Mouse (Mus musculus) brain, embryonic 18.5 days (tissue): ENCODE measurements around the gene B3gnt8.
"Not testable (repeated sequence)": the region's sequence is repeated elsewhere in the genome, so short reads cannot be mapped to it uniquely, and the experiment has no call there.

Source experiments
- DNase-seq: peaks from one replicate; pipeline ENCODE4 v3.0.0-alpha.2; 2012; ENCODE audit warnings: low read depth, low spot score

Gene B3gnt8

DNA sequence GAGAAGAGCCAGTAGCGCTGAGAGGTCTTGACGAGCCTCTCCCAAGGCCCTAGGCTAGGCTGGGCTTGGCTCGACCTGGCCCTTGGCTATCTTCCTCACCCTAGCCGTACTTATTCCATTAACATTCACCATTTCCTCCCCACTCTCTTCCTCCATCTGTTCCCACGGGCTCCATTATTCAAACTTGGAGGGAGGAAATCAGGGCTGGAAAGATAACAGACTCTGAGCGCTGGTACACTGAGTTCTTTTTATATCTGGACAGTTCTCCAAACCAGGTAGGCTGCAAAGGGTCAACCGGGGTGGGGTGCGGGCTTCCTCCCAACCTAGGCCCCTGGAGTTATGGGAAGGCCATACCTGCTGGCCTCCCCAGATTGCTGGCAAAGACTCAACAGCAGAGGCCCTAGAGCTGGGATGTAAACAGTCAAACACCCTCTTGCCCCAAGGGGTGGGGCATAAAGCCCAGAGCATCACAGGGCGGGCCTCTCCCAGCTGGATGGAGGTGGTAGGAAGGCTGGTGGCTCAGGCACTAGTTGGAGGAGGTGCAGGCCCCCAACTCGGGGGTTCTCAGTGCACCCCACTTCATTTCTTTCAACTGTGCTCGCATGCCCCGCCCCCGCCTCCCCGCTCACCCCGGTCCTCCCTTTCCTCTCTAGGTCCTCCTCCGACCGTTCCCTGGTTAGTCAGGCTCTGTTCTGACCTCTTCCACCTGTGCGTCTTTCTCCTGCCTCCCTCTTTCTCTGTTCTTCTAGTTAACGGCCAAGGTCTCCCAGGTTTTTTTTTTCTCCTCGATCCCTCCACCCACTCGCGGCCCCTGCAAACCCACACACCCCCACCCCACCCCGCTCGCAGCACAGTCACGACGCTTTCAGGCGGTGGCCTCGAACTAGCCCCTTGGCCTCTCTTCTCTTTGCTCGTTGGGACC, at the start of gene B3gnt8:
B3gnt8 (plus strand) TSS at position 146 of the 922 bp plus-strand sequence.
- no peak for DNase-seq

DNA sequence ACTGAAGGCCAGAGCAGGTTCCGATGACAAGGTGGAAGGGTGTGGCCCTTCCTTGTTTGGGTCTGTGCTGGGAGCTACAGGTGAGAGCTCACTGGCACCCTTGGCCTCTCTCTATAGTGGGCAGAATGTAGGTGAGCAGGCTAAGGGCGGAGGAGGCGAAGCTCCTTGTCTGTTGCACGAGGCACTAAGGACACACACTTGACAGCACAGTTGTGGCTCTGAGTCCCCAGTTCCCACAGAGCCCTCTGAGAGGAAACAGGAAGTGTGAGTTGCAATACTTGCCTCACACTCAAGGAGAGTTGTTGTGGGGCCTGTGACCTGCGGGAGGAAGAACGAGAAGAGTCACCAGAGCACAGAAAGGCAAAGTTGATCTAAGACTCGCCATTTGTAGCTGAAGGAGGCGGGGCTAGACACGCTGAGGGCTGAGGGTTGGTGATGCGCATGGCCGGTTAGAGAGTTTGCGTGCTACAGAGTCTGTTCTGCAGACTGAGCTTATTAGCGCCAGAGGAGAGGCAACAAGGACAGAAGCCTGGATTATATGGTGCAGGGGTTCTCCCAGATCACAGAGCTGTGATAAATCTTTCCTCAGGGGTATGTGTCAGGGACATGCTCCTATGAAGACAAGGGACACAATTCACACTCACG, 49.5 kb upstream of the B3gnt8 start:
- not testable (repeated sequence) for DNase-seq

DNA sequence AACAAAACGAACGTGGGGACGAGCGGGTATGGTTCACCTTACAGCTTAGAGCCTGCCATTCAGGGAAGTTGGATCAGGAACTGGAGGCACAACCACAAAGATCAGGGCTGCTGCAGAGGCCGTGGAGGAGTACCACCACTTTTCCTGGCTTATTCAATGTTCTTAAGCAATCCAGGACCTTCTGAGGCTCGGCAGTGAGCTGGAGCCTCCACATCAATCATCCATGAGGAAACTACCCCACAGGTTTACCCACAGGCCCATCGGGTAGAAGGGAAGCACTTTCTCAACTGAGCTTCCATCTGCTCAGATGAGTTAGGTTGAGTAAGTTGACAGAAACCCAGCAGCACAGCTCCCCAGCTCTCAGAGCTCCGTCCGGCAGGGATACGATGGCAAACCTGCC, 47.0 kb upstream of the B3gnt8 start:
- DNase-seq = no peak

DNA sequence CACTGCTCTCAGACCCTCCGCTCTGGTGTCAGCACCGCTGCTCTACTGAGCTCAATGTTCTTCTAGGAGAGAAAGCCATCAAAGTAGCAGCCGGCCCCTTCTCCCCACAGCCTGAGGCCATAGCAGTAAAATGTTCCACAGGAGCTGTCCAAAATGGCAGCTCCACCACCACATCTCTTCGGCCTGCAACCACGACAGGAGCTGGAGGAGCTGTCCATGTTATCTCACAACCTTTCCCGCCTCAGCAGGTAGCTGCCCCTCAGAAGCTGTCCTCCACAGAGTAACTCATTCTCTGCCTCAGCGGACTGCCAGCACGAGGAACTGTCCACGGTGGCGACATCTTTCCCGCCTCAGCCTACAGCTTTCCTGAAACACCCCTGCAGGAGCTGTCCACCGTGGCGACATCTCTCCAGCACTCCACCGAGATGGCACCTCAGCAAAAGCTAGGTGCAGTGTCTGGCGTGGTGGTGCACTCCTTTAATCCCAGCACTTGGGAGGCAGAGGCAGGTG, 44.1 kb upstream of the B3gnt8 start:
- DNase-seq = no peak

DNA sequence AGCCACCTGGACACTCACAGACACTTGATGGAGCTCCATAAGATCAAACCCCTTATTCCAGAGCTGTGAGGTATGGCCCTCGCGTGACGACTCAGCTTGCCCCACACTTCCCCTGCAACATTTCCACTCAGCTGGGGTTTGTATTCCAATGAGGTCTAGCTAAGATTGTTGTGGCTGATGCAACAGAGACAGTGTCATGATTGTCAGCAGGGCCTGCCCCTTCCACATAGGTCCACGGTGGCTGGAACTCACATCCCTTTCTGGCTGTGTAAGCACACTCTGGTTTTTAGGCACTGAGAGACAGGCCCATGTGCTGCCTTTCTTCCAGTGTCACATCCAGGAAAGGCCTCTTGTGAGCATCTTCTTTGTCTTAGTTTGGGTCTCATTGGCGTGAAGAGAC, 41.8 kb upstream of the B3gnt8 start:
- DNase-seq = no peak

DNA sequence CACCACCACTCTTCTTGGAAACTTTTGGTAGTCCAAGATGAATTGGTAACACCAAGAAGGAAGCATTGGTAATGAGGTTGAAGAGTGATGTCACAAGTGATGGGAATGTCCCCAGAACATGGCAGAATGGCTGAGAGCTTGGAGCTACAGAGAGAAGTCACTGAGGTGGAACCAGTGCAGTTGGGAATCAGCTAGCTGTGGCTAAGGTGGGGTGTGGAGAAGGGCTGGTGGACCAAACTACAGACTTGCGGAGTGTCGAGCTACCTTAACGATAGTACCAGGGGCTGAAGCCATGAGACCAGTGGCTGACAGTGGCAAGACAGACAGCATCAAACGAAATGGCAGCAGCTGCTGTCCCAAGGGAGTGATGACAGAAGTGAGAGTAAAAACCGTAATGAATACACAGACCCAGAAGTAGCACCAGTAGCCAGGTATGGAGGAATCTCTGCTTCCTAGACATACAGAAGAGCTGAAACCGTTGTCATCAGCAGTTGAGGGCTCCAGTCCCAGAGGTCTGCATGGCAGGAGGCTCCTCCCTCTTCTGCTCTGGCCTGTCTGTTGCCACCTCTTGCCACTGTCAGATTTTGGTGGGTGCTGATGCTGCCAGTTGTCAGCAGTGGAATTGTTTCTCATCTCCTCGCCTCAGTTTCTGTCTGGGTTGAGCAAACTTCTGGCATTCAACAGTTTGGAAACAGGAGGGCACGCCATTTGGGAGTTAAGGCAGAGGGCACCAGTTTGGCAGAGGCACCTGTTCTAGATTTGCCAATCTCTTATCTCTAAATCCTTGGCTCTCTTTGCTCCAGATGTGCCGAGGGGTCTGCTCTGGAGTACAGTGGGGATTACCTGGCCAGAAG, 40.9 kb upstream of the B3gnt8 start:
- no peak for DNase-seq

DNA sequence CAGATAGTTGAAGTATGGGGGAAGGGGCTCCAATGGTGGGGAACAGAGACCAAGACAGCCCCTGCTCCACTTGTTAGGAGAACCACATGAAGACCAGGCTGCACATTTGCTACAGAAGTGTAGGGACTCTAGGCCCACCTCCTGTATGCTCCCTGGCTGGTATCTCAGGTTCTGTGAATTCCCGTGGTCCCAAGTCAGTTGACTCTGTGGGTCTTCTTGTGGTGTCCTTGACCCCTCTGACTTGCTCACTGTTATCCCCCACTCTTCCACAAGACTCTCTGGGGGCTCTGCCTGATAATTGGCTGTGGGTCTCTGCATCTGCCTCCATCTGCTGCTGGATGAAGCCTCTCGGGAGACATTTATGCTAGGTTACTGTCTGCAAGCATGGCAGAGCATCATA, 35.2 kb upstream of the B3gnt8 start:
- no peak for DNase-seq

DNA sequence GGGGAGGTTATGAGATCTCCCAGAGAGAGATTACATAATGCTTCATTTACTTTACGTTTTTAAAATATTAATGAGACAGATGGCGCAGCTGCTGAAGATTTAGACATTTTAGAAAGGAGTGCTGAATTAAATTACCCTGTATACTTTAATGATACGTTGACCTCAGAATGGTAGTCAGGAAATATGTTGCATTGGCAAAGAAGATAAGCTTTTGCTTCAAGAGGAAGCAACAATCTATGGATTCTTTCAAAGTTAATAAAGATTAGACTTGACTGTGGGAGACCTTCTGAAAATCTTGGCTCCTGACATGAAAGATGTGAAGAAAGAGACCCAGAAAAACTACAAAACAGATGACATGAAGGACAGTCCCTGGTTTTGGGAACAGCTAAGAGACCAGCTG, 32.6 kb upstream of the B3gnt8 start:
- DNase-seq = no peak

DNA sequence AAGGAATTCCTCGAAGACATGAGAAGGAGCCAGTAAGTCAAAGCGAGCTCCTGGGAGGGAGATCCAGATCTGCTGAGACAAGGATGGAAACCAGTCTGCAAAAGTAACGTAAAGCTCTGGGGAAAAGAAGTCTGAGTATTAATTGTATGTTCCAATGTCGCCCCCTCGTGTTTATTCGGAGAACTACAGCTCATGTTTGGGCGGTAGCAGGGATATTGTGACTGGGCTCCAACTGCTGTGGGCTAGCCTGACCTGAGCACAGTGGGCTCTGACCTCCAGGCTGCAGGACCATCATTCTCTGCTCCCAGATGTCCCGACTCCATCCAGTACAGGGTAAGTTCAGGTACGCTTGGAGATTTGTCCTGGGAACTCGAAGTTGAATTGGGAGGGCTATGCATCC, 26.8 kb upstream of the B3gnt8 start:
- no peak for DNase-seq

DNA sequence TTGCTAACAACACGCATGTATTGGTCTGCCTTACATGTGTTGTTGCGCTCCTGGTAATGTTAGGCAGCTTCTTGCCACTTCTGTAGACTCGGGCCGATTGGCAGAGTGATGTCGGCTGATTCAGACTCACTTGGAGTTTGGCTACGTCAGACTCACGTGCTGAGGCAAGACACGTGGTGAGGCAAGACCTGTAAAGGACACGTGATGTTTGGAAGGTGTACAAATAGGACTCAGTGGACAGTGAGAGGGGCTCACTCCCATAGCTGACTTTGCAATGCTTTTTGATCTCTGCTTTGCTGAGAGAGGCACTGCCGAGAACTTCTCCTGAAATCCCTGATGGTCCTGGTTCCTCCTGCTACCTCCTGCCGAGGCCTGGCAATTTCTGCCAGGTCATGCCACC, 25.8 kb upstream of the B3gnt8 start:
- no peak for DNase-seq

DNA sequence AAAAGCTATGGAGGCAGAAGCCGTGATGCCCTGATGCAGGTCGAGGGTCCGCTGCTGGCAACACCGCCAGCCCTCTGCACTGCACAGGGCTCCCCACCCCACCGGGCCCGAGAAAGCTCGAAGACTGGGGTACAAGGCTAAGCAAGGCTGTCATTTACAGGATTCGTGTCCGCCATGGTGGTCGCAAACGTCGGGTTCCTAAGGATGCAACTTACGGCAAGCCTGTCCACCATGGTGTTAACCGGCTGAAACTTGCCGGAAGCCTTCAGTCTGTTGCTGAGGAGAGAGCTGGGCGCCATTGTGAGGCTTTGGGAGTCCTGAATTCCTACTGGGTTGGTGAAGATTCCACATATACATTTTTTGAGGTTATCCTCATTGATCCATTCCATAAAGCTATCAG, 25.1 kb upstream of the B3gnt8 start:
- DNase-seq = no peak

DNA sequence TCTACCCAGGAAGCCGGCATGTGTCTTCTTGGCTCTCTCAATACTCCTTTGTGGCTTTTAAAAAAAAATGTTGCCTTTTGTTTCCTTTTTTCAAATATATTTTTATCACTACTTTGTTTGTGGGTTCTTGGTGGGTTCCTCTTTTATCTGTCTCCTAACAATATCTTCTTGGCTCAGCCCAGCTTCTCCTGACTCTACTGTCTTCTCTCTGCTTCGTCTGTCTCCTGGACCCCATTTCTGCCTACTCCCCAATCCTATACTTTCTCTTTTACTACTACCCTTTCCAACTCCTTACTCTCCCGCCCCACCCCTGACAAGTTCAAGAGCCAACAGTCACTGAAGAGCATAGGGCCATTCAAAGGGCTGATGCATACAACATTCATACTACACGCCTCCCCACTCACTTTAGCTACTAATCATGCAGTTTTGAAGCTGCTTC, 19.8 kb upstream of the B3gnt8 start:
- no peak for DNase-seq

DNA sequence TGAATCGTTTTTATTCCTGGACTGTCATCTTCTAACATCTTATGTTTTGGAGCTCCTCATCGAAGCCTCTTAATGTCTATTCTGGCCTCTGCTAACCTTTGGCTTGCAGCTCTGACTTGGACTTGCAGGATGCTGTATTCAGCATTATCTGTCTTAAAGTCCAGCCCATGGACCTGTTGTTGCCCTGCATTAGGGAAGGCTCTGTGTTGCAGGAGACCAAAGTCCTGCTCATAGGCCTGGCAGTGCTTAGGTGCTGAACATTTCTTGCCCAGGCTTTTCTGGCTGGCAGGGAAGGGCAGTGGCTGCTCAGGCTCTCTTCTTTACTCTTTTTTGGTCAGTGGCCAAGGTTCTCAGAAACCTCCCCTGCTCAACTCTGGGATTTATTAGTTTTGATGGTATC, 19.3 kb upstream of the B3gnt8 start:
- no peak for DNase-seq

DNA sequence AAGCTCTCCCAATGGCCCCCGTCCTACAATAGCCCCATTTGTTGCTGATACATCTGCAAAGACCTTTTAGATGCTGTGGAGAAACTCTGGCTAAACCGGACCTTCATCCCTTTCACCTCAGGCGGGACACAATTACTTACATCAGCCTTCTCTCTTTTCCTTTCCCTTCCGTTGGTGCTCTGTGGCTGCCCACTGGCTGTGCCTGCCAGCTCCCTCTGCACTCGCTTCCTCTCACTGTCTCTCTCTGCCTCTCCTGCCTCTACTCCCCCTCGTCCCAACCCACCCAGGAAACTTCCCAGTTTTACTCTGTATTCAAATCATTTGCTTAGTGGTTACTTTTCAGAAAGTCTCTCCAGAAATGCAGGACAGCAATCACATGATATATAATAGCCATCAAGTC, 16.4 kb upstream of the B3gnt8 start:
- DNase-seq = no peak

DNA sequence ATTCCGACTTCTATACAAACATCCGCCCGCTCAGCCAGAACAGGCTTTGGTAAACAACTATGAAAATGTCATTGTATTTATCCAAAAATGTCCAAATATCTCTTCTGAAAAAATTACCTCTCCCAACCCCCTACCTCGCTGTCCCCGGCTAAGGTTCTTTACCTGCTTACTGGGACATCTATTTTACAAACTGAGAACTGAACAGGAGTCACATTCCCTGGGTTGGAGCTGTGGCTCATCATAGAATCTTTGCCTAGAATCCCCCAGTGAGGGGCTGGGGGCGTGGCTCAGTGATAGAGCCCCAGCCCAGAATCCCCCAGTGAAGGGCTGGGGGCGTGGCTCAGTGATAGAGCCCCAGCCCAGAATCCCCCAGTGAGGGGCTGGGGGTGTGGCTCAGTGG, 15.0 kb upstream of the B3gnt8 start:
- no peak for DNase-seq

DNA sequence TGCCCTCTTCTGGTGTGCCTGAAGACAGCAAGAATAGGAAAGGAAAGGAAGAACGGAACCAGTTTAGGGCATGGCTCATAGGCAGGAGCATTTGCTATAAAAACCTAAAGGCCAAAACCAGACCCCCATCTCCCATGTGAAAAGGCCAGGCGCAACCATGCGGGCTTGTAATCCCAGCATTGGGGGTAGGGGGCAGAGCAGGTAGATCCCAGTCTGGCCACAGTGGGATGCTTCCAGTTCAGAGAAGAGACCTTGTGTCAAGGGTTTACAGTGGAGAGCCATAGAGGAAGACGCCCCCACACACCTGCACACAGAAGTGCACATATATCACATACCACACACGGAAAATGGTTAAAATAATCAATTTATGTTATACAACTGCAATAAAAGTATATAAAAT, 12.4 kb upstream of the B3gnt8 start:
- no peak for DNase-seq

DNA sequence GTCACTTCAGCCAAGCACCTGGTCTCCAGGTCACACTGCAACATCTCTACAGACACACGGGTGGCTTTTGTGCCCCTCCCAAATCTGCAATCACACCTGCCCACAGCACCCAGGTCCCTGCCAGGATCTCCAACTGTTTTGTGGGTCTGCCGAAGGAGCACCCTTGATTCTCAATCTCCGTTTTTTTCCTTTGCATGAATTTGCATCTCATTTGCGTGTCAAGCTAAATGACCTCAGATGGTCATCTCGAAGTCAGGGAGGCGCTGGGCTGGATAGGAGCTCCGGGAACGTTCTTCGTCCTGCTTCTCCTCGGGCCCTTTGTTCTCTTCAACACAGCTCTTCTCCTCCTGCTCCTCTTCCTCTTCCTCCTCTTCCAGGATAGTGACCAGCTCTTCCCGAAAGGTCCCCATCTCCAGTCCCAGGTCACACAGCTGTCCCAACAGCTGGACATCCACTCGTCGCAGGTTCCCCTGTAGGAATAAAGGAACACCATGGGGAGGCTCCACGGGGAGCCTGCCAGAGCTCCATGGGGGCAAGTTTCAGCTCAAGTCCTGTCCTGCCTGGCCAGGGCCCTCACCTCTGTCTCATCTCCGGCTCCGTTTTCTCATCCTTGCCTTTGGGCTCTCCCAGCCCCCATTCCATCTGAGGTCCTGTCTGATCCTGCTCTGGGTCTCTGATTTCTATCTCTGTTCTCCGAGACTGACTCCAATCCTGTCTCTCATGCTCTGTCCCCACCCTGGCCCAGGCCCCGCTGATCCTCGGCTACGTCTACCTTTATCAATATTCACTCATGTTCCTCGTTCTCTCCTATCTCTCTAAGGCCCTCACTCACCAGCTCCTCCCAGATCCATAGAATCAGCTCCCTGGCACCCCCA, 11.4 kb upstream of the B3gnt8 start:
- no peak for DNase-seq

DNA sequence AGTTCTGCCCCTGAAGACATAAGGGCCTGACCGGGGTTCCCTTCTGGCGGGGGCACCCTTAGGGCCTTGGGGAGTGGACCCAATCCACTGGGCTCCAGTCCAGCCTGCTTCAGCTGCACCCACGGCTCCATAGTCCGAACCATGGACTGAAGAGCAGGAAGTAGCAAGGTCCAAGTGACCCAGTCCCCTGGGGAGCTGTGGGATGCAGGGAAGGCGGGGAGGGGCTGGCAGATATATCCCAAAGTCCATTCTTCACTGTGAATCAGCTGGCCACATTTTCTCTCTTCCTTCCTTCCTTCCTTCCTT, 10.8 kb upstream of the B3gnt8 start, which contains the start of gene Erich4:
Erich4 (minus strand) TSS at position 187 of the 306 bp plus-strand sequence.
- DNase-seq = no peak

DNA sequence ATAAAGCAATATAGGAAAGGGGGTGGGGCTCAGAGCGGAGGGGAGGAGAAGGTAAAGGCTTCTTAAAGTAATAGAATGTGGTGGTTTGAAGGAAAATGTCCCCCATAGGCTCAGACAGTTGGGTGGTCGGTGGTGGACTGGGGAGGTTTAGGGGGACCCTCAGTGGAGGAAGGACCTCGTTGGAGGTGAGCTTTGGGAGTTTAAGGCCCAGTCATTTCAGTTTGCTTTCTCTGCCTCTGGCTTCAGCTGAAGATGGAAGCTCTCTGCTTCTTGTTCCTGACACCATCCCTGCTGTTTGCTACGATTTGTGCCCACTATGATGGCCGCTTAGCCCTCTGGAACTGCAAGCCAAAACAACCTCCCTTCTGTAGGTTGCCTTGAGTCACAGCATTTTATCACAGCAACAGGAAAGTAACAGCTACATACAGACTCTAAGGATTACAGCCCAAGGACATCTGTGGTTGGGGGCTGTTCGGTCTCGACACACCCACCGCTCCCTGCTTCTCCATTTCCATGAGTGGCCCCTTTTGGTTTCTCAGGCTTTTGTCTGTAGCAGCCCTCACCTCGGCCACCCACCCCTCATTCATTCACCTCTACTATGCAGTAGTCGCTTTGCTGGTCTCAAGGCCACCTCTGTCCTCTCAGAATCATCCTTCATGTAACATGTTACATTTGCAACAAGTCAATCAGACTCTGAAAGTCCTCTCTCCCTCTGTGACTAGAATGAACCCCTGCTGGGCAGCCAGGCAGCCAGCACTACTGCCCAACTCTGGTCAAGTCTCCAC, 8.9 kb upstream of the B3gnt8 start:
- DNase-seq = no peak
